Mouse (Mus musculus) erythroblast, embryonic 14.5 days (primary cell): ENCODE measurements around the gene Dgat2.

Source experiments
- GATA1 ChIP-seq: IDR thresholded peaks from 2 replicates; pipeline ENCODE4 v1.6.1; 2012; ENCODE audit warnings: low read length, inconsistent platforms, mixed read lengths
- TAL1 ChIP-seq: IDR thresholded peaks from 3 replicates; pipeline ENCODE4 v1.6.1; 2012; ENCODE audit warnings: low read length, inconsistent platforms, mixed read lengths

DNA sequence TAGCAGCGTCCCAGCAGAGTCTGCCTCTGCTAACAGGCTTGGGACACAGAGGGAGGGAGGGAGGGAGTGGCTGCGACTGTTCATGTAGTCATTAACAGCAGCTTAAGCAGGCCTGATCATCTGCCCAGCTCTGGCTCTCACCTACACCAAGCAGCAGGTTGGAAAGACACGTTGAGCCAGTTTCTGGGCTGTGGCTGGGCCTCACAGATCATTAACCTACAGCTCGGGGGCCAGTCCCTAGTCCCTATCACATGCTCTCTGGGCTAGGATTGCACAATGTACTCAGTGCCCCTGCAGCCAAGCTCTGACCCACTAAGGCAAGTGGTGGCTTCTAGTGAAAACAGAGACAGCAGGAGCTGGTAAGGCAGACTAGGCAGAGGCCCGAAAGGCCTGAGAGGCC, 14.6 kb downstream of the Dgat2 start:
- no peak for TF ChIP-seq TAL1
- TF ChIP-seq GATA1 = no peak
